Comparison of ENCODE assay signal across 20 mouse cellular contexts in genomic region chr3:101803764-101804163, GRCm38 (mm10). TPM values are rescaled to one million over a fixed set of nuclear protein-coding genes. Genes with fewer than 3 reads are reported as not detected.
A peak's percentile ranks its signal among the peaks of the same experiment; 100 is the strongest.
DNase-seq lines count a peak whose midpoint lies in the region; ATAC-seq lines count a peak whose summit lies in the region.
"Had no signal": no experiment of that assay in that cellular context is flagged by ENCODE, and none has a peak within 500 bp of the region (broad histone marks: within the 10 kb centered on the region; RNA-seq: fewer than 3 reads in every experiment).

No protein-coding gene starts in this region.

- DNase-seq in heart, adult 11 months: no peak
- DNase-seq in T-cell, adult 2 months (ENCODE audit: low spot score): peak; percentile 59
- DNase-seq in yolk sac, embryonic 10.5 days (ENCODE audit: low spot score): peak; percentile 70
- no peak for DNase-seq in kidney, postnatal 14 days
- DNase-seq in left cerebral cortex, postnatal 14 days (ENCODE audit: low spot score in 2 of 2): no peak
- DNase-seq: kidney, adult 18-20 months; kidney, postnatal 10 days; layer of hippocampus, adult 9-11 months; midbrain, embryonic 14.5 days; retina, postnatal 1 day had no signal

- H3K27ac ChIP-seq in heart, embryonic 11.5 days (ENCODE audit: low read depth, low read length): peak overlapping the region; percentile 97
- H3K27ac ChIP-seq in heart, embryonic 15.5 days: peak overlapping the region; percentile 92
- H3K27ac ChIP-seq: embryonic facial prominence, embryonic 15.5 days; hindbrain, embryonic 15.5 days; limb, embryonic 13.5 days; liver, embryonic 14.5 days had no signal

- H3K27me3 ChIP-seq in heart, embryonic 11.5 days (ENCODE audit: control insufficient read depth, insufficient read depth, low read length): no peaks in the 10 kb centered on the region
- H3K27me3 ChIP-seq in heart, embryonic 15.5 days: no peaks in the 10 kb centered on the region
- H3K27me3 ChIP-seq: CH12.LX; embryonic facial prominence, embryonic 15.5 days; hindbrain, embryonic 15.5 days; limb, embryonic 13.5 days had no signal

- no peaks in the 10 kb centered on the region for H3K9me3 ChIP-seq in heart, embryonic 11.5 days (replicated peaks; ENCODE audit: control insufficient read depth, low read length)
- no peaks in the 10 kb centered on the region for H3K9me3 ChIP-seq in heart, embryonic 15.5 days (replicated peaks)
- H3K9me3 ChIP-seq: embryonic facial prominence, embryonic 15.5 days; hindbrain, embryonic 15.5 days; limb, embryonic 13.5 days had no signal

- H3K4me1 ChIP-seq in heart, embryonic 11.5 days (ENCODE audit: control insufficient read depth, insufficient read depth, low read length): peaks cover 54% of the 10 kb centered on the region
- H3K4me1 ChIP-seq in heart, embryonic 15.5 days (replicated peaks): peaks cover 71% of the 10 kb centered on the region

- intact Hi-C loops in left cerebral cortex, postnatal 14 days (cut with DNase I): loop anchor here (2.0 to 5.0 kb wide), 2 partner anchors 61 to 199 kb away; partner anchors contain the start of gene Atp1a1

- H3K9ac ChIP-seq in heart, embryonic 11.5 days (ENCODE audit: low read depth, low read length): peak overlapping the region; percentile 58; the same call in 1 of the 2 replicates
- no peak overlapping the region for H3K9ac ChIP-seq in heart, embryonic 15.5 days
- H3K9ac ChIP-seq: embryonic facial prominence, embryonic 15.5 days; hindbrain, embryonic 15.5 days; limb, embryonic 13.5 days; liver, embryonic 14.5 days had no signal

- H3K36me3 ChIP-seq in heart, embryonic 11.5 days (ENCODE audit: control insufficient read depth, insufficient read depth, low read length): no peaks in the 10 kb centered on the region
- H3K36me3 ChIP-seq in heart, embryonic 15.5 days: no peaks in the 10 kb centered on the region
- H3K36me3 ChIP-seq: embryonic facial prominence, embryonic 15.5 days; hindbrain, embryonic 15.5 days; limb, embryonic 13.5 days had no signal

- 40% methylated on average over 6 of the region's 6 CpGs for WGBS in heart, embryonic 11.5 days (ENCODE audit: insufficient replicate concordance)
- 41% methylated on average over 6 of the region's 6 CpGs for WGBS in heart, embryonic 15.5 days

- ATAC-seq in heart, embryonic 11.5 days (replicated peaks; ENCODE audit: insufficient number of reproducible peaks, low FRiP score, low TSS enrichment): no peak
- ATAC-seq in heart, embryonic 15.5 days (replicated peaks; ENCODE audit: insufficient number of reproducible peaks, insufficient read depth, low FRiP score, low read depth): no peak

- no peak overlapping the region for H3K4me3 ChIP-seq in heart, embryonic 11.5 days (ENCODE audit: low read depth, low read length)
- no peak overlapping the region for H3K4me3 ChIP-seq in heart, embryonic 15.5 days
- H3K4me3 ChIP-seq: embryonic facial prominence, embryonic 15.5 days; hindbrain, embryonic 15.5 days; limb, embryonic 13.5 days; myocyte had no signal

- peak overlapping the region; percentile 42 for H3K4me2 ChIP-seq in heart, embryonic 11.5 days
- H3K4me2 ChIP-seq in heart, embryonic 15.5 days: peak overlapping the region; percentile 19; the same call in 1 of the 2 replicates
- H3K4me2 ChIP-seq: embryonic facial prominence, embryonic 15.5 days; hindbrain, embryonic 15.5 days; limb, embryonic 13.5 days had no signal

RNA-seq across cellular contexts. Expression of gene Mab21l3, which starts 45.0 kb away (rescaled TPM):
- 0.11 and 0.25 TPM in 2 replicates for polyA plus RNA-seq in heart, embryonic 11.5 days (2014; fragmentation: Nextera tagmentation; extraction: Ambion mirVana)
- polyA plus RNA-seq in heart, embryonic 15.5 days (2015; fragmentation: Nextera tagmentation; extraction: Ambion mirVana): 0.14 and 0.39 TPM in 2 replicates
- total RNA-seq in left cerebral cortex, postnatal 14 days (2021): under 1 TPM in 1 of 2 experiments, not detected in 1; 0.20 TPM
- total RNA-seq: megakaryocyte, adult 5-6 weeks; neutrophil, adult 5-6 weeks had no signal
- polyA plus RNA-seq: midbrain, embryonic 14.5 days had no signal

Comparison
In these comparisons a context has a peak if more than half of its experiments do, and no peak if none do; other contexts are left out.
1. DNase-seq: peak in T-cell, adult 2 months (single experiment) and yolk sac, embryonic 10.5 days (single experiment); none in heart, adult 11 months (single experiment), kidney, postnatal 14 days (single experiment) and left cerebral cortex, postnatal 14 days (0 of 2).